Mouse (Mus musculus): ENCODE measurements around the gene Slc41a2. TPM values are rescaled to one million over a fixed set of nuclear protein-coding genes. Genes with fewer than 3 reads are reported as not detected.

Slc41a2 gene
- polyA plus RNA-seq, 1 experiment from 2014 or later, result 1.3 TPM

GRCm38 (mm10) chr10:83186984-83187383, 150.7 kb downstream of the Slc41a2 start:
- H3K27me3 ChIP-seq, result no peaks in the 10 kb centered on the region
- ATAC-seq (ENCODE audit: low FRiP score), result no peak
- peaks cover 14% of the 10 kb centered on the region; the same call in 1 of the 2 replicates for H3K36me3 ChIP-seq (replicated peaks)
- H3K4me2 ChIP-seq, result no peak overlapping the region
- no peak overlapping the region for H3K9ac ChIP-seq
- H3K4me3 ChIP-seq (replicated peaks), result no peak overlapping the region
- no peak overlapping the region for H3K27ac ChIP-seq
- no peaks in the 10 kb centered on the region for H3K9me3 ChIP-seq
- 87% methylated on average over 5 of the region's 5 CpGs for WGBS
- H3K4me1 ChIP-seq, result peaks cover 15% of the 10 kb centered on the region

GRCm38 (mm10) chr10:83186167-83186566, 151.5 kb downstream of the Slc41a2 start:
- peaks cover 10% of the 10 kb centered on the region; the same call in 1 of the 2 replicates for H3K36me3 ChIP-seq (replicated peaks)
- no peak for ATAC-seq (ENCODE audit: low FRiP score)
- WGBS, result 91% methylated on average over 8 of the region's 8 CpGs
- H3K4me2 ChIP-seq, result no peak overlapping the region
- H3K4me1 ChIP-seq, result peaks cover 17% of the 10 kb centered on the region
- no peaks in the 10 kb centered on the region for H3K9me3 ChIP-seq
- no peak overlapping the region for H3K4me3 ChIP-seq (replicated peaks)
- H3K27ac ChIP-seq, result no peak overlapping the region
- no peak overlapping the region for H3K9ac ChIP-seq
- no peaks in the 10 kb centered on the region for H3K27me3 ChIP-seq

- Histone ChIP-seq H3K27me3 (no peaks in the 10 kb centered on the region), H3K9ac (no peak overlapping the region), H3K36me3 (replicated peaks) (no peaks in the 10 kb centered on the region), H3K27ac (no peak overlapping the region), H3K4me1 (peaks cover 17% of the 10 kb centered on the region), H3K9me3 (no peaks in the 10 kb centered on the region), H3K4me3 (replicated peaks) (no peak overlapping the region), H3K4me2 (no peak overlapping the region)
- no peak for ATAC-seq (ENCODE audit: low FRiP score)
- 87% methylated on average over 6 of the region's 6 CpGs for WGBS
Measured at GRCm38 (mm10) chr10:83185121-83185520, 152.6 kb downstream of the Slc41a2 start.

- no peak overlapping the region for H3K4me3 ChIP-seq (replicated peaks)
- H3K9ac ChIP-seq, result no peak overlapping the region
- ATAC-seq (ENCODE audit: low FRiP score), result no peak
- H3K4me2 ChIP-seq, result no peak overlapping the region
- no peaks in the 10 kb centered on the region for H3K27me3 ChIP-seq
- no peak overlapping the region for H3K27ac ChIP-seq
- WGBS, result 83% methylated on average over 7 of the region's 7 CpGs
- H3K4me1 ChIP-seq, result peaks cover 17% of the 10 kb centered on the region
- H3K36me3 ChIP-seq (replicated peaks), result no peaks in the 10 kb centered on the region
- no peaks in the 10 kb centered on the region for H3K9me3 ChIP-seq
Measured at GRCm38 (mm10) chr10:83184480-83185069, 153.1 kb downstream of the Slc41a2 start.

GRCm38 (mm10) chr10:83183634-83184479, 153.8 kb downstream of the Slc41a2 start:
- no peak overlapping the region for H3K4me3 ChIP-seq (replicated peaks)
- peaks cover 17% of the 10 kb centered on the region for H3K4me1 ChIP-seq
- H3K27ac ChIP-seq, result no peak overlapping the region
- no peak overlapping the region for H3K4me2 ChIP-seq
- no peak overlapping the region for H3K9ac ChIP-seq
- H3K9me3 ChIP-seq, result 0 out of 2 replicates have a peak, but pooled peaks cover 7% of the 10 kb centered on the region
- no peaks in the 10 kb centered on the region for H3K36me3 ChIP-seq (replicated peaks)
- no peaks in the 10 kb centered on the region for H3K27me3 ChIP-seq
- WGBS, result 85% methylated on average over 12 of the region's 12 CpGs
- no peak for ATAC-seq (ENCODE audit: low FRiP score)

GRCm38 (mm10) chr10:83182573-83182960, 155.1 kb downstream of the Slc41a2 start:
- Histone ChIP-seq H3K27ac (no peak overlapping the region), H3K4me1 (peaks cover 17% of the 10 kb centered on the region), H3K9me3 (0 out of 2 replicates have a peak, but pooled peaks cover 7% of the 10 kb centered on the region), H3K36me3 (replicated peaks) (no peaks in the 10 kb centered on the region), H3K9ac (no peak overlapping the region), H3K27me3 (no peaks in the 10 kb centered on the region), H3K4me2 (no peak overlapping the region), H3K4me3 (replicated peaks) (no peak overlapping the region)
- ATAC-seq (ENCODE audit: low FRiP score), result peak; percentile 60; the same call in 1 of the 2 replicates
- WGBS, result 23% methylated on average over 8 of the region's 8 CpGs

GRCm38 (mm10) chr10:83181831-83182572, 155.7 kb downstream of the Slc41a2 start:
- ATAC-seq (ENCODE audit: low FRiP score), result peak; percentile 43; the same call in 1 of the 2 replicates
- 0 out of 2 replicates have a peak, but pooled peaks cover 7% of the 10 kb centered on the region for H3K9me3 ChIP-seq
- no peak overlapping the region for H3K4me3 ChIP-seq (replicated peaks)
- no peak overlapping the region for H3K4me2 ChIP-seq
- WGBS, result 68% methylated on average over 15 of the region's 15 CpGs
- no peak overlapping the region for H3K27ac ChIP-seq
- H3K9ac ChIP-seq, result no peak overlapping the region
- no peaks in the 10 kb centered on the region for H3K27me3 ChIP-seq
- no peaks in the 10 kb centered on the region for H3K36me3 ChIP-seq (replicated peaks)
- peaks cover 17% of the 10 kb centered on the region for H3K4me1 ChIP-seq

Other genes with a start within 250 kb of the Slc41a2 start
- 1.3 and 1.5 TPM in 2 replicates for gene D10Wsu102e, start 22.3 kb upstream of the Slc41a2 start, polyA plus RNA-seq (2016; fragmentation: Nextera tagmentation; extraction: Ambion mirVana)
- 10.8 and 11.7 TPM in 2 replicates for gene Aldh1l2, start 196.3 kb upstream of the Slc41a2 start, polyA plus RNA-seq (2016; fragmentation: Nextera tagmentation; extraction: Ambion mirVana)
- gene Washc4, start 205.9 kb upstream of the Slc41a2 start, polyA plus RNA-seq (2016; fragmentation: Nextera tagmentation; extraction: Ambion mirVana), result 38.0 and 38.2 TPM in 2 replicates